Mouse (Mus musculus) small intestine, adult 10 weeks (tissue): ENCODE results near the gene Sgce. TPM values are rescaled to one million over a fixed set of nuclear protein-coding genes. Genes with fewer than 3 reads are reported as not detected.

Source experiments
- polyA plus RNA-seq: library from polyadenylated mRNA; stranded (reverse); fragments of 350-450 nt; fragmentation: Illumina TruSeq; extraction: RNeasy Lipid Tissue Mini Kit (QIAGEN cat#74804); gene quantifications from one replicate; pipeline ENCODE4 v1.2.3, GENCODE M21; 2014; ENCODE audit warnings: low replicate concordance

Gene Sgce
- polyA plus RNA-seq, result 12.3 TPM

GRCm38 (mm10) chr6:4746696-4747439 is at the start of gene Sgce, which contains the start of gene Peg10:
TSS of gene Sgce (minus strand) at chr6:4747207.
TSS of gene Peg10 (plus strand) at chr6:4747306.

Other genes with a start within 250 kb of the Sgce start
- 36.8 TPM for gene Col1a2, start 242.4 kb downstream of the Sgce start, polyA plus RNA-seq
- gene Casd1, start 146.4 kb downstream of the Sgce start, polyA plus RNA-seq, result 29.2 TPM
- 0.45 TPM for gene Peg10, start 99 bp upstream of the Sgce start, polyA plus RNA-seq
- gene Ppp1r9a, start 155.7 kb upstream of the Sgce start, polyA plus RNA-seq, result 6.6 TPM